Mouse (Mus musculus) CH12.LX (cell line): ENCODE results near the gene Phactr1. TPM values are rescaled to one million over a fixed set of nuclear protein-coding genes. Genes with fewer than 3 reads are reported as not detected.

Experiments used
- DNase-seq: peaks from one replicate; pipeline ENCODE4 v3.0.0-alpha.2; 2013; ENCODE audit errors: extremely low read depth
- H3K27ac ChIP-seq: 2 replicates; pipeline ENCODE4 v1.5.1; 2012; ENCODE audit warnings: low read depth, mild to moderate bottlenecking, control low read depth, moderate library complexity; ENCODE audit not compliant: insufficient read depth
- H3K27me3 ChIP-seq: replicated peaks from 2 replicates; pipeline ENCODE3; 2012; ENCODE audit warnings: inconsistent platforms
- H3K36me3 ChIP-seq, 2 experiments: replicated peaks in 1 of 2; 2 replicates each; pipeline versions ENCODE3 to v1.6.1; 2012; ENCODE audit warnings: inconsistent platforms in 1 of 2, low read length in 1 of 2, mild to moderate bottlenecking in 1 of 2, mixed read lengths in 1 of 2, moderate library complexity in 1 of 2; ENCODE audit not compliant: control insufficient read depth in 1 of 2, insufficient read depth in 1 of 2
- H3K4me1 ChIP-seq, 2 experiments: 2 replicates each; pipeline ENCODE4 v1.6.1; 2012; ENCODE audit warnings: inconsistent platforms in 1 of 2, moderate library complexity in 1 of 2; ENCODE audit not compliant: insufficient read depth in 2 of 2, control insufficient read depth in 1 of 2
- H3K4me2 ChIP-seq: 2 replicates; pipeline ENCODE4 v1.6.1; 2012; ENCODE audit warnings: low read depth, mild to moderate bottlenecking, control low read depth; ENCODE audit not compliant: poor library complexity, insufficient read depth, severe bottlenecking
- H3K4me3 ChIP-seq, 3 experiments: fragments of 150-350 bp in 1 of 3; sonication (generic) in 1 of 3; replicated peaks in 1 of 3; 2 replicates each; pipeline versions ENCODE3 to v1.5.1; 2011 to 2012; ENCODE audit warnings: low read depth in 2 of 3, low read length in 2 of 3, mild to moderate bottlenecking in 2 of 3, moderate library complexity in 2 of 3, control low read depth in 1 of 3, improper control_type of control experiment in 1 of 3, inconsistent platforms in 1 of 3, mixed read lengths in 1 of 3; ENCODE audit not compliant: poor library complexity in 1 of 3
- H3K79me2 ChIP-seq: replicated peaks from 2 replicates; pipeline ENCODE4 v1.6.1; 2012; ENCODE audit warnings: mild to moderate bottlenecking, moderate library complexity; ENCODE audit not compliant: control insufficient read depth, poor library complexity, insufficient read depth, severe bottlenecking; ENCODE audit errors: extremely low read depth
- H3K9ac ChIP-seq: 2 replicates; pipeline ENCODE4 v1.6.1; 2012; ENCODE audit warnings: low read depth, mild to moderate bottlenecking, control low read depth, moderate library complexity; ENCODE audit not compliant: insufficient read depth
- H3K9me3 ChIP-seq: replicated peaks from 2 replicates; pipeline ENCODE3; 2012; ENCODE audit warnings: low read length, inconsistent platforms, mixed read lengths
- BHLHE40 ChIP-seq: IDR thresholded peaks from 2 replicates; pipeline ENCODE4 v1.6.1; 2011; ENCODE audit warnings: mild to moderate bottlenecking, low read depth, low read length, improper control_type of control experiment
- CTCF ChIP-seq, 2 experiments: IDR thresholded peaks in 1 of 2; conservative IDR thresholded peaks in 1 of 2; 2 replicates each; pipeline ENCODE4 v1.5.1; 2011 to 2012; ENCODE audit warnings: low read depth in 2 of 2, low read length in 2 of 2, improper control_type of control experiment in 1 of 2, inconsistent platforms in 1 of 2, mild to moderate bottlenecking in 1 of 2, moderate library complexity in 1 of 2
- E2F4 ChIP-seq: IDR thresholded peaks from 2 replicates; pipeline ENCODE4 v1.6.1; 2011; ENCODE audit warnings: low read depth, low read length, improper control_type of control experiment; ENCODE audit not compliant: insufficient replicate concordance
- ELF1 ChIP-seq: IDR thresholded peaks from 2 replicates; pipeline ENCODE4 v1.6.1; 2014; ENCODE audit warnings: low read depth, mild to moderate bottlenecking, inconsistent platforms, low read length, improper control_type of control experiment
- ETS1 ChIP-seq: conservative IDR thresholded peaks from 2 replicates; pipeline ENCODE4 v1.6.1; 2012; ENCODE audit warnings: low read depth, mild to moderate bottlenecking, inconsistent platforms, low read length, improper control_type of control experiment, moderate library complexity
- GABPA ChIP-seq: IDR thresholded peaks from 2 replicates; pipeline ENCODE4 v1.6.1; 2012; ENCODE audit warnings: low read depth, low read length, improper control_type of control experiment, inconsistent platforms; ENCODE audit not compliant: insufficient replicate concordance
- HCFC1 ChIP-seq: IDR thresholded peaks from 2 replicates; pipeline ENCODE4 v1.6.1; 2012; ENCODE audit warnings: low read depth, mild to moderate bottlenecking, inconsistent platforms, low read length, improper control_type of control experiment
- IRF4 ChIP-seq: IDR thresholded peaks from 2 replicates; pipeline ENCODE4 v1.6.1; 2014; ENCODE audit warnings: low read depth, mild to moderate bottlenecking, inconsistent platforms, low read length, improper control_type of control experiment
- JUN ChIP-seq: IDR thresholded peaks from 2 replicates; pipeline ENCODE4 v1.6.1; 2011; ENCODE audit warnings: low read depth, mild to moderate bottlenecking, low read length, improper control_type of control experiment, moderate library complexity; ENCODE audit not compliant: insufficient read depth
- JUND ChIP-seq: conservative IDR thresholded peaks from 2 replicates; pipeline ENCODE4 v1.6.1; 2011; ENCODE audit warnings: low read depth, low read length, improper control_type of control experiment
- MAFK ChIP-seq: IDR thresholded peaks from 2 replicates; pipeline ENCODE4 v1.6.1; 2011; ENCODE audit warnings: low read length, improper control_type of control experiment; ENCODE audit not compliant: insufficient replicate concordance
- MAX ChIP-seq: IDR thresholded peaks from 2 replicates; pipeline ENCODE4 v1.6.1; 2011; ENCODE audit warnings: low read length, improper control_type of control experiment
- MAZ ChIP-seq: IDR thresholded peaks from 2 replicates; pipeline ENCODE4 v1.6.1; 2012; ENCODE audit warnings: low read depth, mild to moderate bottlenecking, inconsistent platforms, low read length, improper control_type of control experiment, moderate library complexity
- MXI1 ChIP-seq: IDR thresholded peaks from 2 replicates; pipeline ENCODE4 v1.6.1; 2011; ENCODE audit warnings: mild to moderate bottlenecking, low read depth, low read length, improper control_type of control experiment
- MYC ChIP-seq: IDR thresholded peaks from 2 replicates; pipeline ENCODE4 v1.6.1; 2011; ENCODE audit warnings: low read depth, mild to moderate bottlenecking, improper control_type of control experiment, low read length
- POLR2A ChIP-seq: IDR thresholded peaks from 2 replicates; pipeline ENCODE4 v1.6.1; 2011; ENCODE audit warnings: low read depth, mild to moderate bottlenecking, improper control_type of control experiment, low read length
- POLR2AphosphoS2 ChIP-seq: IDR thresholded peaks from 2 replicates; pipeline ENCODE4 v1.6.1; 2011; ENCODE audit warnings: low read depth, low read length, improper control_type of control experiment
- RAD21 ChIP-seq: IDR thresholded peaks from 2 replicates; pipeline ENCODE4 v1.6.1; 2011; ENCODE audit warnings: low read depth, mild to moderate bottlenecking, low read length, improper control_type of control experiment, moderate library complexity
- SIN3A ChIP-seq: IDR thresholded peaks from 2 replicates; pipeline ENCODE4 v1.6.1; 2012; ENCODE audit warnings: low read length, improper control_type of control experiment, inconsistent platforms
- SMC3 ChIP-seq: IDR thresholded peaks from 2 replicates; pipeline ENCODE4 v1.6.1; 2011; ENCODE audit warnings: low read depth, low read length, improper control_type of control experiment
- TBP ChIP-seq: conservative IDR thresholded peaks from 2 replicates; pipeline ENCODE4 v1.6.1; 2011; ENCODE audit warnings: low read depth, low read length, improper control_type of control experiment
- UBTF ChIP-seq: IDR thresholded peaks from 2 replicates; pipeline ENCODE4 v1.6.1; 2012; ENCODE audit warnings: low read depth, mild to moderate bottlenecking, inconsistent platforms, low read length, improper control_type of control experiment, moderate library complexity
- USF1 ChIP-seq: IDR thresholded peaks from 2 replicates; pipeline ENCODE4 v1.6.1; 2014; ENCODE audit warnings: low read depth, mild to moderate bottlenecking, inconsistent platforms, low read length, improper control_type of control experiment
- ZC3H11A ChIP-seq: IDR thresholded peaks from 2 replicates; pipeline ENCODE4 v1.6.1; 2012; ENCODE audit warnings: low read depth, mild to moderate bottlenecking, inconsistent platforms, low read length, improper control_type of control experiment
- ZKSCAN1 ChIP-seq: IDR thresholded peaks from 2 replicates; pipeline ENCODE4 v1.6.1; 2012; ENCODE audit warnings: low read depth, inconsistent platforms, low read length, improper control_type of control experiment, borderline replicate concordance
- dilution Hi-C: fragments of 300-500 bp; cut with MboI; formaldehyde crosslinking; loops from 2 replicates; pipeline ENCODE4 v1.14.3; 2020; ENCODE audit warnings: low sequenced_read_pairs; ENCODE audit not compliant: extremely low pct_unique_long_range_greater_than_20kb, extremely low pct_ligation_motif_present
- in situ Hi-C: fragments of 300-500 bp; cut with MboI; formaldehyde crosslinking; loops from 3 replicates; pipeline ENCODE4 v1.14.3; 2019; ENCODE audit warnings: low sequenced_read_pairs, low pct_ligation_motif_present, low pct_unique_long_range_greater_than_20kb, mixed read lengths
- polyA plus RNA-seq: library from polyadenylated mRNA; unstranded; fragments of >175 nt; gene quantifications from 2 replicates; pipeline ENCODE4 v1.2.1, GENCODE M21; 2012; ENCODE audit warnings: low read depth; ENCODE audit not compliant: insufficient read length
- total RNA-seq, 2 experiments: library from RNA; depleted of rRNA; stranded (reverse); fragments of 300-350 nt in 1 of 2; fragments of >200 nt in 1 of 2; gene quantifications; 2 replicates each; pipeline ENCODE4 v1.2.3; 2012 to 2014

Phactr1 gene
- total and polyA plus RNA-seq, 3 experiments = 2.0 to 6.1 (median 3.1) TPM

- Histone ChIP-seq H3K27me3 (no peaks in the 10 kb centered on the region), H3K79me2 (no peaks in the 10 kb centered on the region), H3K36me3 (no peaks in the 10 kb centered on the region), H3K4me1 (peaks cover 0 to 2% of the 10 kb centered on the region in 2 experiments; a peak in 1 of 4 replicates), H3K4me3 (no peak overlapping the region), H3K4me2 (no peak overlapping the region), H3K27ac (no peak overlapping the region), H3K9ac (no peak overlapping the region), H3K9me3 (peaks cover 5% of the 10 kb centered on the region)
- dilution Hi-C loops (no loop called here), in situ Hi-C loops (no loop called here)
- TF ChIP-seq SMC3 (no peak), TBP (no peak), USF1 (no peak), IRF4 (no peak), MYC (no peak), POLR2AphosphoS2 (no peak), GABPA (no peak), MAFK (no peak), MXI1 (no peak), BHLHE40 (no peak), ETS1 (no peak)
- DNase-seq = no peak
Observed at GRCm38 (mm10) chr13:42932046-42932445, 251.6 kb downstream of the Phactr1 start.

GRCm38 (mm10) chr13:42934538-42935126 is 254.2 kb downstream of the Phactr1 start:
- H3K4me3 ChIP-seq = no peak overlapping the region
- TF ChIP-seq UBTF = no peak
- no peak for TF ChIP-seq POLR2A
- TF ChIP-seq MAFK = peak; percentile 70; the same call in 1 of the 2 replicates
- no peak for TF ChIP-seq ZC3H11A
- dilution Hi-C loops (no loop called here), in situ Hi-C loops (no loop called here)
- H3K27me3 ChIP-seq = no peaks in the 10 kb centered on the region
- no peaks in the 10 kb centered on the region for H3K4me1 ChIP-seq
- no peak overlapping the region for H3K9ac ChIP-seq
- H3K9me3 ChIP-seq = peaks cover 5% of the 10 kb centered on the region
- no peaks in the 10 kb centered on the region for H3K36me3 ChIP-seq
- DNase-seq = no peak
- H3K79me2 ChIP-seq = no peaks in the 10 kb centered on the region
- no peak overlapping the region for H3K4me2 ChIP-seq
- H3K27ac ChIP-seq = no peak overlapping the region

- no peaks in the 10 kb centered on the region for H3K79me2 ChIP-seq
- H3K4me2 ChIP-seq = no peak overlapping the region
- no peak for DNase-seq
- TF ChIP-seq RAD21 (no peak), MAZ (no peak), CTCF (conservative IDR thresholded peaks at IDR 0.05 in 1 of 2, IDR thresholded peaks at IDR 0.05 in 1 of 2; ENCODE audit: low read depth in 2 of 2, low read length in 2 of 2) (no peak), GABPA (no peak), E2F4 (no peak), JUN (no peak), SIN3A (no peak), MAX (no peak), ZKSCAN1 (no peak), HCFC1 (no peak), ELF1 (no peak), MAFK (no peak), JUND (no peak), USF1 (no peak), ZC3H11A (no peak)
- in situ Hi-C loops = no loop called here
- H3K27ac ChIP-seq = no peak overlapping the region
- no peak overlapping the region for H3K9ac ChIP-seq
- H3K27me3 ChIP-seq = no peaks in the 10 kb centered on the region
- no peak overlapping the region for H3K4me3 ChIP-seq
- H3K4me1 ChIP-seq = no peaks in the 10 kb centered on the region
- H3K36me3 ChIP-seq = no peaks in the 10 kb centered on the region
- dilution Hi-C loops = no loop called here
- H3K9me3 ChIP-seq = no peaks in the 10 kb centered on the region
Observed at GRCm38 (mm10) chr13:42937871-42938270, 257.4 kb downstream of the Phactr1 start.
